Mouse (Mus musculus) gastrocnemius, postnatal 36 days (tissue): ENCODE data around the gene Zfp759. TPM values are rescaled to one million over a fixed set of nuclear protein-coding genes. Genes with fewer than 3 reads are reported as not detected.

Experiments used
- total RNA-seq, 2 experiments: library from RNA; stranded (reverse); gene quantifications; 2 replicates each; pipeline ENCODE4 v1.2.3; 2021

The Zfp759 gene
- total RNA-seq, 2 experiments from 2014 or later = 2.7 to 4.3 TPM

Other genes with a start within 250 kb of the Zfp759 start
- gene Gm10767, start 216.7 kb upstream of the Zfp759 start, total RNA-seq = under 1 TPM; 0.44 to 0.87 TPM
- under 1 TPM; 0.59 to 0.81 TPM for gene Zfp712, start 60.5 kb upstream of the Zfp759 start, total RNA-seq
- 1 to 10 TPM in 1 of 2 experiments, under 1 TPM in 1; 0.61 to 1.8 TPM for gene Zfp708, start 23.7 kb upstream of the Zfp759 start, total RNA-seq
- gene Gm28557, start 13.1 kb upstream of the Zfp759 start, total RNA-seq = 1 to 10 TPM; 1.1 to 2.0 TPM
- gene Rslcan18, start 5.4 kb upstream of the Zfp759 start, total RNA-seq = under 1 TPM; 0.43 to 0.54 TPM
- 1 to 10 TPM; 1.6 to 1.9 TPM for gene Rsl1, start 51.5 kb downstream of the Zfp759 start, total RNA-seq
- gene Zfp455, start 72.8 kb downstream of the Zfp759 start, total RNA-seq = under 1 TPM; 0.32 to 0.64 TPM
- gene Zfp458, start 156.8 kb downstream of the Zfp759 start, total RNA-seq = under 1 TPM; 0.69 to 0.92 TPM
- gene Zfp457, start 184.8 kb downstream of the Zfp759 start, total RNA-seq = 1 to 10 TPM; 3.7 to 3.8 TPM
- gene Zfp595, start 210.9 kb downstream of the Zfp759 start, total RNA-seq = 1 to 10 TPM in 1 of 2 experiments, under 1 TPM in 1; 0.94 to 1.4 TPM
- not detected for gene Gm28044, start 238.9 kb downstream of the Zfp759 start, total RNA-seq
- gene Zfp953, start 238.9 kb downstream of the Zfp759 start, total RNA-seq = 1 to 10 TPM in 1 of 2 experiments, under 1 TPM in 1; 0.62 to 1.0 TPM